Mouse (Mus musculus) liver, postnatal 0 days (tissue): ENCODE measurements around the gene Ccr8.

Experiments
- CTCF ChIP-seq: sonication (generic); IDR thresholded peaks from 2 replicates; pipeline ENCODE4 v1.5.1; 2016; ENCODE audit warnings: antibody characterized with exemption, low read depth
- EP300 ChIP-seq: IDR thresholded peaks from 2 replicates; pipeline ENCODE4 v1.6.1; 2016; ENCODE audit warnings: antibody characterized with exemption, low read depth, mild to moderate bottlenecking

- TF ChIP-seq CTCF, result no peak
- no peak for TF ChIP-seq EP300
Observed at GRCm38 (mm10) chr9:120129276-120129675, 37.4 kb downstream of the Ccr8 start.
